Mouse (Mus musculus): ENCODE measurements at regions not wholly inside any gene's neighbourhood (a gene's known extent, or its start where the extent isn't known, plus 50 kb on each side); places are given as distances from the start of the nearest gene placed in this dataset.

- no peak for TF ChIP-seq CTCF (IDR thresholded peaks at IDR 0.05)
- no peak for TF ChIP-seq POLR2A (IDR thresholded peaks at IDR 0.05; ENCODE audit: insufficient read depth, low read depth, low read length)
- no peak for TF ChIP-seq EP300 (IDR thresholded peaks at IDR 0.05; ENCODE audit: insufficient read depth, low read depth, low read length)
Observed at GRCm38 (mm10) chr1:163512008-163512407, 108.5 kb upstream of the Gorab start.
